Comparison of ENCODE assay signal across 8 mouse cellular contexts in genomic region chr16:16870617-16871331, GRCm38 (mm10). TPM values are rescaled to one million over a fixed set of nuclear protein-coding genes. Genes with fewer than 3 reads are reported as not detected.
DNase-seq lines count a peak whose midpoint lies in the region; ATAC-seq and TF ChIP-seq lines count a peak whose summit lies in the region.

Gene Top3b, plus strand, starts transcription at chr16:16870736.
Gene Vpreb1, minus strand, starts transcription at chr16:16870843.

- ATAC-seq in frontal cortex, adult (ENCODE audit: low TSS enrichment) = peak; percentile 99
- ATAC-seq in lung, postnatal 0 days = peak; percentile 96

- H3K4me1 ChIP-seq in hindbrain, embryonic 10.5 days (replicated peaks) = peaks cover 14% of the 10 kb centered on the region
- H3K4me1 ChIP-seq in lung, postnatal 0 days (ENCODE audit: insufficient read depth, low read depth, low read length) = peaks cover 8% of the 10 kb centered on the region; the same call in 1 of the 2 replicates

- H3K9me3 ChIP-seq in hindbrain, embryonic 10.5 days = peaks cover 2% of the 10 kb centered on the region; the same call in 1 of the 2 replicates
- no peaks in the 10 kb centered on the region for H3K9me3 ChIP-seq in lung, postnatal 0 days (ENCODE audit: low read length)

- H3K9ac ChIP-seq in lung, postnatal 0 days (replicated peaks; ENCODE audit: low read depth) = peak within 1 kb of the TSS; percentile 83

- H3K27me3 ChIP-seq in hindbrain, embryonic 10.5 days (ENCODE audit: insufficient read depth, poor library complexity, severe bottlenecking) = no peaks in the 10 kb centered on the region
- no peaks in the 10 kb centered on the region for H3K27me3 ChIP-seq in lung, postnatal 0 days (replicated peaks; ENCODE audit: insufficient read depth, low read length)

- peaks cover 14% of the 10 kb centered on the region for H3K36me3 ChIP-seq in hindbrain, embryonic 10.5 days
- peaks cover 2% of the 10 kb centered on the region; the same call in 1 of the 2 replicates for H3K36me3 ChIP-seq in lung, postnatal 0 days (ENCODE audit: insufficient read depth, low read length)

- peak within 1 kb of the TSS; percentile 88 for H3K4me3 ChIP-seq in hindbrain, embryonic 10.5 days
- H3K4me3 ChIP-seq in lung, postnatal 0 days (ENCODE audit: low read depth, low read length) = peak within 1 kb of the TSS; percentile 70

- DNase-seq in MN1 (ENCODE audit: low spot score) = peak; percentile 95
- peak; percentile 90 for DNase-seq in cerebellum, adult 9-10 months
- peak; percentile 96 for DNase-seq in hindbrain, embryonic 10.5 days (ENCODE audit: low spot score)
- DNase-seq in layer of hippocampus, adult 9-11 months = peak; percentile 93
- peak; percentile 97 for DNase-seq in lung, postnatal 0 days (ENCODE audit: low spot score)
- DNase-seq in ovary, postnatal 14 days (ENCODE audit: low spot score) = peak; percentile 79
- peak; percentile 91 for DNase-seq in thymus, postnatal 14 days

- H3K27ac ChIP-seq in hindbrain, embryonic 10.5 days = peak within 1 kb of the TSS; percentile 96
- H3K27ac ChIP-seq in lung, postnatal 0 days (ENCODE audit: low read length) = peak within 1 kb of the TSS; percentile 95

- peak; percentile 55 for TF ChIP-seq CTCF in lung, postnatal 0 days (IDR thresholded peaks at IDR 0.05)

- TF ChIP-seq EP300 in lung, postnatal 0 days (IDR thresholded peaks at IDR 0.05) = no peak; the same call in 1 of the 2 replicates

- H3K4me2 ChIP-seq in lung, postnatal 0 days (replicated peaks; ENCODE audit: low read depth, low read length) = peak within 1 kb of the TSS; percentile 70

- WGBS in hindbrain, embryonic 10.5 days = under 1% methylated on average over 49 of the region's 49 CpGs
- under 1% methylated on average over 43 of the region's 49 CpGs for WGBS in lung, postnatal 0 days

RNA-seq across cellular contexts. Expression of gene Top3b, which starts in this region (rescaled TPM):
- polyA plus RNA-seq in hindbrain, embryonic 10.5 days (2016; fragmentation: Nextera tagmentation; extraction: Ambion mirVana) = 70.2 and 70.8 TPM in 2 replicates
- polyA plus RNA-seq in lung, postnatal 0 days (2015; fragmentation: Nextera tagmentation; extraction: Ambion mirVana) = 51.0 and 51.7 TPM in 2 replicates

RNA-seq across cellular contexts. Expression of gene Vpreb1, which starts in this region (rescaled TPM):
- polyA plus RNA-seq in hindbrain, embryonic 10.5 days (2016; fragmentation: Nextera tagmentation; extraction: Ambion mirVana) = 1.7 and 2.0 TPM in 2 replicates
- polyA plus RNA-seq in lung, postnatal 0 days (2015; fragmentation: Nextera tagmentation; extraction: Ambion mirVana) = 2.2 and 2.3 TPM in 2 replicates

Comparison
In these comparisons a context has a peak if more than half of its experiments do, and no peak if none do; other contexts are left out.
1. Peak in every context shown above with its lines: DNase-seq, ATAC-seq, H3K4me3 ChIP-seq and H3K27ac ChIP-seq.